Mouse (Mus musculus) regulatory T cell (primary cell): ENCODE data around the gene Tubb2b.

Source experiments
- in situ Hi-C: fragments of 300-600 bp; cut with MboI, MseI; formaldehyde crosslinking; loops from one replicate; pipeline ENCODE4 v1.15.1; 2025; ENCODE audit warnings: high pct_unique_total_duplicates

Tubb2b gene

DNA sequence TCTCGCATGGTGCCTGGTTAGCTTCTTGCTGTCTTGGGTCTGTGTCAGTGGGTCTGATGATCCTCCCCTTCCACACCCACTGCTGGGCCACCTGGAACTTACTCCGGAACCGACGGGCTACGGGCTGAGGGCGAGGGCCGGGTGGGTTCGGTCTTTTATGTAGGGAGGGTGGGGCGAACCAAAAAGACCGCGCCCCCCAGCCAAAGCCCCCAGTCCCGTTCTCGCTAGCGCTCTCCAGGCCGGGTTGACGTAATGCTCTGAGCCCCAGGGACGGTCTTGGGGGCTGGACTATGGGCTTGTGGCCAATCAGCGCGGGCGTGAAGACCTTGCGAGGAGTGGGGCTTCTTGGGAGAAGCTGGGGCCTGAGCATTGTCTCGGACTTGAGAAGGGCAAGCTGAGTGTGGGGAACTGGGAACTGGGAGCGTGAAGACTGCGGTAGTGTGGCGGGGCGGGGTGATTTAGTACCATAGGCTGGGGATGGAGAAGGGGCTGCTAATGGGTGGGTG is at the start of gene Tubb2b:
Tubb2b (minus strand) TSS at position 241 of the 506 bp plus-strand sequence.
- in situ Hi-C loops = loop anchor here (5.0 to 10.0 kb wide), 2 partner anchors 78 to 1615 kb away; no protein-coding TSS in a partner anchor

DNA sequence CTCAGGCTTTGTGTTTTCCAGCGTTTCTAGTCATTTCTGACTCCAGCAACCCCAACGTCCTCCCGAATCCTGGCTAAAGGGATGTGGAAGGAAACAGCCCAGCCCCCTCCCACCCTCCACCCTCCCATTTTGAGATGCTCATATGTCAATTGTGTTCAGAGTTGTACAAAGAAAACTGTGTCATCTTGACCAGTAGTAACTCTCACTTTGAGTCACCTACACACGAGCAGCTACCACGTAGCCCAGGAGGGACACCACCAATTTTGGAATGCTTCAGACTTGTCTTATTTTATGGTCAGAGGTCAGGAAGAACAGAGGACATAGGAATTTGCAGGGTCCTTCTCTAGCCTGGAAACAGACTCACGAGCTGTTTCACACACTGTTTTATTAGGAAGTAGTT is 43.8 kb upstream of the Tubb2b start:
- in situ Hi-C loops = no loop called here

DNA sequence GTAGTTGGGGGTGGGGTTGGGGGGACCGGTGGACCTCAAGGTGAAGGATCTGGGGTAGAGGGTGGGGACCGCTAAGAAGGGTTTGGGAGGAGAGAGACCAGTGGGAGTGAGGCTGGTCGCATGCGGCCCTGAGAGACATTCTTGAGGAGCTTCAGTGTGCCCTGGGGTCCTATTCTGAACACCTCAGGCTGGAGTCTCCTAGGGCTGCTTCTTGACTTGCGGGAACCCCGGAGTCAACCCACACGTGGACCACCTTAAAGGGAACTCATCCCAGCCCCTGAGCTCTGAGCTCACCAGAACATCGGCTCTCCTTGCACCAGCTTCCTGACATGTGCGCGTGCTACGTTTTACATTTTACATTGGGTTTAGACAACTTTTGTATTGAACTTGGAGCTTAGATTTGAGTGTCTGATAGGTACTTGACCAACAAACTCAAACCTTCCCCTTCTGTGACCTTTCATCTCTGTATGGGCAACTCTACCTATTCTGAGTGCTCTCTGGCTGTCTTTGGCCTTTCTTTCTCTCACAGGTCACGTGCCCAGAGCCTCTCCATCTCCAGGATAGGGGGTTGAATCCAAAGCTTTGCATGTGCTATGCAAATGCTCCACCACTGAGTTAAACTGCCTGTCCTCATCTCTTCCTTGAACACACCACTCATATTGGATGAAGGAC is 33.2 kb upstream of the Tubb2b start:
- in situ Hi-C loops = no loop called here

DNA sequence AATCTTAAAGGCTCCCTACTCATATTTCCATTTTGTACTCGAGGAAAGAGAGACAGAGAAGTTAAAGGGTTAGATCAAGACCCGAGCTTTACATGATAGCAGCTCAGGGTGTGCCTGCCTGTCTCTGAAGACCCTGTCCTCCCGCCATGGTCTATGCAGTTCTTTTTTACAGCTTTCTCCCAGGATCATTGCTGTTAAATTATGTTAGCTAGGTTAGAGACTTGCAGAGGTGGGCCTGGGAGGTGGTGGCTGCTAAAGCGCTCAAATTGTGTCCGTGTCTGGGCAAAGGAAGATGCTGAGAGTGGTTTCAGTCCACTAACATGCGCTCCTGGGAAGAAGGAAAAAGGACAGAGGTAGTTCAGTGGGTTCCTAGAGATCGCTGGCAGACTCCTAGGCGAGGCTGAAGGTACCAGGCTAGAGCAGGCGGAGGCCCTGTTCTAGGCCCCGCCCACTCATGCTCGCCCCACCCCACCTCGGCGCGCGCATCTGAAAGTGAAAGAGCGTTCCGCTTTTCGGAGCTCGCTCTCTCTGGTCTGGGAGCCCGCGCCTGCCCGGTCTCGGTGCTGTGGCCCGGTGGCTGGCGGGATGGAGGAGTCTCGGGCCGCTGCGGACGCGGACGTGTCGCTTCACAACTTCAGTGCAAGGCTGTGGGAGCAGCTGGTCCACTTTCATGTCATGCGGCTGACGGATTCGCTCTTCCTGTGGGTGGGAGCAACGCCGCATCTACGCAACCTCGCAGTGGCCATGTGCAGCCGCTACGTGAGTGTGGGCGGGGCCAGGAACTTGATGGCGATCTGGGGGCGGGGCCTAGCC is 32.4 kb upstream of the Tubb2b start, which contains the start of gene Psmg4:
Psmg4 (plus strand) TSS at position 474 of the 813 bp plus-strand sequence.
- in situ Hi-C loops = no loop called here

DNA sequence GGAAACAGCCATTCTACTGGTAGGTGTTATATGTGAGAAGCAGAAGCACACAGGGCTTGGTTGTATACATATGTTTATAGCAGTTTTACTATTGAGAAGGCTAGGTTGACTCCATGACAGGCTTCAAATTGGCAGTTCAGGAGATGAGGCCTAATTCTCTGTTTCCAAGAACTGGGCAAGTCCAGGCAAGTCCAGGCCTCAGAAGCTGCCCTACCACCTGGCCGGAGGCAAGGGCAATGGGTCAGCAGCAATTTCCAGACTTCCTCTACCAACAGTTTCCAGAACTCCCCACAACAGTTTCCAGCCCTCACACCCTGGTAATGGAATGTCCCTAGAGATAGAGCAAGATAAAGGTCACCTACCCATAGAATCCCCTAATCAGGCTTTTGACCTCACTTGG is 29.7 kb upstream of the Tubb2b start:
- in situ Hi-C loops = loop anchor here (5.0 kb wide), 2 partner anchors 113 to 203 kb away; no protein-coding TSS in a partner anchor

DNA sequence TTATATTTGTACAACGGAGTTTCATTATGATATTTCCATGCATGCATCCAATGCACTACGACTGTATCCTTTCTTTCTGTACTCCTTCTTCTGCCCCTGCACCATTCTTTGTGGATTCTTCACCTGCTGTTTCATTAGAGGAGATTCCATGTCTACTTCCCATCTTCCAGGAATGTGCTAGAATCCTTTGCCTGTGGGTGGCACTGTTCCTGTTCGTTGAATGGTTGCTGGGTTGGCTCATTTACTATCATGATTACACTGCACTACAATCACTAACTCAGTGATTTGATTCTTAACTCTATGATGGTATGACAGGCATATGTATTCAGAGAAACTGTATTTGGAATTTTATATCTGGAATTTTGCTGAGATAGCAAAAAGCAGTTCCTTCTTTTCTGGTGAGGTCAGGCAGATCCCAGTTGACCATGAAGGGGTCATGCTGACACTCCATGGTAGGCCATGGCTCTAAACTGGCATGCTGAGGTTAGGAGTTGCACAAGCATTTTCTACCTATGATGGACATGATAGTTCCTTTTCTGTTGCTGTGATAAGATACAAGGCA is 27.4 kb upstream of the Tubb2b start:
- in situ Hi-C loops = loop anchor here (5.0 kb wide), 2 partner anchors 110 to 200 kb away; no protein-coding TSS in a partner anchor

DNA sequence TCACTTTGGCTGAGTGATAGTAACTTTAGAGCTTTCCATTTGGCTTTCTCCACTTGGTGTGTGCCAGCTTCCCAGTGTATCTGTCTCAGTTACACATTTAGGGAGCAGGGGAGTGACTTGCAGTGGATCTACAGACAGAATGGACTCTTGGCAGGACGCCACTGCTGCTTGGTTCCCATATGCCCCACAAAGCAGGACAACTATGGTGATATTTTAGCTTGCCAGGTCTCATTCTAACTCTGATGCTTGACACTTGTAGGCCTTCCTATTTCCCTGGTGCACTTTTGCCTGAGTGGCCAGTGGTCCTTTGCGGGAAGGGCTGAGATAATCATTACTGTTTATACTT is 26.5 kb upstream of the Tubb2b start:
- in situ Hi-C loops = loop anchor here (5.0 kb wide), 2 partner anchors 110 to 200 kb away; no protein-coding TSS in a partner anchor

DNA sequence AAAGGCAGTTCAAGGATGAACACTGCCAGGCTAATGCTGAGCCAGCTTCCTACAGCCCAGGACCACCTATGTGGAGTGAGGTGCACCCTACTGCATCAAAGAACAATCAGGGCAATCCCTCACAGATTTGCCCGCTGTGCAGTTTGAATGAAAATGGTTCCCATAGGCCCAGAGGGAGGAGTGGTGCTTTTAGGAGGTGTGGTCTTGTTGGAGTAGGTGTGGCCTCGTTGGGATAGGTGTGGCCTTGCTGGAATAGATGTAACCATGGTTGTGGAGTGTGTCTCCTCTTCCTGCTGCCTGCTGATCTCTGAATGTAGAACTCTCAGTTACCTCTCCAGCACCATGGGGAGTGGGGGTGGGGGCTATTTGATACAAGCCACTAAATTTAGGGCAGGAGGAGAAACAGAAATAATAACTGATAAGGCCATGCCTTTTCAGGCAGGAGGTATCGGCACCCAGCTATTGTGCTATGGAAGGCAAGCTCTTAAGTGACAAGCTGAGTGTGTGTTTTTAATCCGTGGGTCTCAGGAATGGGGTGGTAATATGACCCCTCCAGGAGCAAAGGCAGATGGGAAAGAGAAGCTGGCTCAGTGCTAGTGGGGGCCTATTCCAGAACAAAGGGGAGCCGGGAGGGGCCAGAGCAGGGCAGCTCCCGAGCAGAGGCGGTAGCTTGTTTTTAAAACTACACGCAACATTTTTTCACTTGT is 26.0 kb upstream of the Tubb2b start:
- in situ Hi-C loops = loop anchor here (5.0 kb wide), 2 partner anchors 109 to 199 kb away; no protein-coding TSS in a partner anchor

DNA sequence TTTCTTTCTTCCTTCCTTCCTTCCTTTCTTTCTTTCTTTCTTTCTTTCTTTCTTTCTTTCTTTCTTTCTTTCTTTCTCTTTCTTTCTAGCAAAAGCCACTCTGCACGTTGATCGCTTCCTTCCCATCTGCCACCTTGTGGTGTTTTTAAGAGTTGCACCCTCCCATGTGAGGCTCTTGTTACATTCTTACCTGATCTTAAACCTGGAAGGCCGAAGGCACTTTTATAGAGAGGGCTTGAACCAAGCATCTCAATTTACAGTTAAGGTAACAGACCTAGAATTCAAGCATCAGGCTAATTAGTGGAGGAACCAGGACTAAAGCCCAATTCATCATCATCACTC is 24.6 kb upstream of the Tubb2b start:
- in situ Hi-C loops = loop anchor here (5.0 kb wide), 2 partner anchors 108 to 198 kb away; no protein-coding TSS in a partner anchor

DNA sequence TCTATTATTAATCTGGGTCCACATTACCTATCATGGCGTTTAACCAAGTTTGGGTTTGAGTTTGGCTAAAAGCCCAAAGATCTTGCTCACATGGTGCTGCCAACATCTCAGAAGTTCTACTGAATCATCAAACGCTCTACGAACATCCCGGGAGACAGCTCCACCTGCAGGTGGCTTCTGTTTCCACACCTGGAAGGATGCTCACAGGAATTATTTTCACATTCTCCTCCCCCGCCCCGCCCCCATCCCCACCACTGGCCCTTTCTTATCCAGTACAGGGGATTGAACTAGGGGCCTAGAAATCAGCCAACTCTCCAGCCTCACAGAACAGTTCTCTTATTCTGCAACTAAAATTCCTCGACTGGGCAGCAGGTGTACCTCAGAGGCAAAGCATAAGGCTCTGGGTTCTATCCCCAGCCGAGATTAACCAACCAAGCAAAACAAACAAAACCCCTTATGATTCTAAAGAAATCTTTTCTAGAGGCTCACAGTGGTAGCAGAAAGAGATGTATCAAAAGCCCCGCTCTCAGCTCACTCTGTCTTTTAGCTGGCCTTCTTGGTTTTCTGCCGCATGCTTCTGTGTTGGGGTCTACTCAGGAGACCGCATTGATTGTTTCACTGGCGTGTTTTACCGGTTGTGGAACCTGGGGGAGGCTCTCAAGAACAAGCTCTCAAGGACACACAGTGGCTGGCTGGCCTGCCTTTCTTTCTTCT is 24.1 kb upstream of the Tubb2b start:
- in situ Hi-C loops = no loop called here

DNA sequence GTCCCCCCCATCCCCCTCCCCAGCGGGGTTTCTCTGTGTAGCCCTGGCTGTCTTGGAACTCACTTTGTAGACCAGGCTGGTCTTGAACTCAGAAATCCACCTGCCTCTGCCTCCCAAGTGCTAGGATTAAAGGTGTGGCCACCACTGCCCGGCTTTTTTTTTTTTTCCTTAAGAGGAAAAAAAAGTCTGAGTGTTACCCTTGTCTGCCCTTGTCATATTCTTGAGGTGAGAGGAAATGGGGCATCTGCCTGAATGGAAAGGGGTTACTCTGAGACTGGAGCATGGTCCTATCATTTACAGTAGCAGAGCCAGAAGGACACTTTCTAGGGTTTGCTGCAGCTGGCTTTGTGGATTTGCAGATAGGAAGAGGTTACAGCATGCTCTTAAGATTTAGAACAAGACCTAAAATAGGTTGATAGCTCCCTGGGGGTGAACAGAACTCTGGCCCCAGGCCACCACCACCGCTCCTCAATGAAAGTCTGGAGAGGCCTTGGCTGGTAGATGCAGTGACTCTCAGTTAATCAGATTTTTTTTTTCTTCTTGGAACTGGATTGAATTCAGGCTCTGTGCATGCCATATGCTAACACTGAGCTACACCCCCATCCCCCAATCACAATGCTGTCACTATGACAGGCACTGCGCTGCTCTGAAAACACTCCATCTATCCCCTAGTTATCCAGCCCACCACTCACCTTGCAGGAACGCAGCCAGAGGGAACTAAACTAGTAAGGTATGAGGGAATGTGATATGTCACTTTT is 23.2 kb upstream of the Tubb2b start:
- in situ Hi-C loops = no loop called here

DNA sequence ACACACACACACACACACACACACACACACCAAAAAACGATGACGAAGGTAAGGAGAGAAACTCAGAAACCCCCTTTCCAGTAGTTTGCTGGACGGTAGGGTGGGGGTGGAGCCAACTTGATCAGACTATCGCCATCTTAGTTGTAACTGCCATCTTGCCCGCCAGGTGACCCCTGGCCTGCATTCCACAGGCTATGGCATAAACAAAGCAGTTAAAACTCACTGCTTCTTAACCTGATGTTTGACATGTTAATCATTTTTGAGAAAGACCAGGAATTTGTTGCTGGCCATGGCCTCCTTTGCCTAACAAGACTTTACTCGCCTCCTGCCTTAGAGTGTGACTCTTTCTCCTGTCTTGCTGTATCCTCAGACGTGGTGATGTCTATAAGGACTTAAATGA is 22.4 kb upstream of the Tubb2b start:
- in situ Hi-C loops = no loop called here

DNA sequence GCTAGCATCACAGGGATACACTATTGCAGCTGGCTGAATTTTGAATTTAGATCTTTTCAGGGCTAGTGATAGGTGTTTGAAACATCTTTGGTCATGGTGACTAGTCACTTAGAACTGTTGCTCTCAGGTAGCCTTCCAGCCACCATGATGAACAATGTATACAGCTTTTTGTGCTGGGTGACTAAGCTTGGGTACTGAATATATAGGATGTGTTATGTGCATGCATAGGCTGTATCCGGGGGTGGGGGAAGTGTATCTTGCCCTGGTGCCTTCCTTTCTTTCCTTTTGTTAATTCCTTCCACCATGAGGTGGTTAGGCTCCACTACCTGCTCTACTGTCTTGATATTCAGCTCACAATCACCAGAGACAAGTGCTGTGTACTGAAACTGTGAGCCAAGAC is 21.2 kb upstream of the Tubb2b start:
- in situ Hi-C loops = no loop called here

DNA sequence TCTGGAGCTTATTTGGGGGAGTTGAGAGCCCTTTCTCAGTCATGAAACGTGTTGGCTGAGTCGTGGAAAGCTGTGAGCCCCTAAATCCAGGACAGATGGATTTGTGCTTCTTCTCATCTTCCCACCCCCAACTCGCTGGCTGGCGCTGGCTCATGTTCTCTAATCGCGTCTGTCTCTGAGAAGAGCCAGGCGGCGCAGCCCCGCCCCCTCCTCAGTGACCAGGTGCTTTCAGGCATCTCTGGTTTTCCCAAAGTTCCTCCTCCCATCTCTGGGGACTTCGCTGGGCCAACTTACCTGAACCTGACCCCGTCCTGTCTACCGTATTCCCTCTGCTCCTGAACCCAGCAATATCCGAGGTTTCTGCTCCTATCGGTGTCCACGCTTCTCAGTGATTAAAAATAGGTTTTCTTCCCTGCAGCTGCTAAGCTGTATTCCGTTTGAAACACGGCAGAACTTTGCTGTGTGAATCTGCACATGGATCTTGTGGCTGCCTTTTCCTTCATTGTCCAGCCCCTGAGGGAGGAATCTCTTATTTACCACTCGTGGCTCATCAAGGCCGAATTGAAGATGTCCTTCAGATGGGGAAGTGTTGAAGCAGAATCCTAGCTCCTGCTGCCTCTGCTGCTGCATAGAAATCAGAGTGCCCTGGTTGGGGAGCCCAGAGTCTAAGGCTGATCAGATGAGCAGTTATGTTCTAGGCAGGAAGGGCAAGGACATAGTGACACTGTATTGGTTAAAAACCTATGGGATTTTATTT is 20.2 kb upstream of the Tubb2b start:
- in situ Hi-C loops = no loop called here

DNA sequence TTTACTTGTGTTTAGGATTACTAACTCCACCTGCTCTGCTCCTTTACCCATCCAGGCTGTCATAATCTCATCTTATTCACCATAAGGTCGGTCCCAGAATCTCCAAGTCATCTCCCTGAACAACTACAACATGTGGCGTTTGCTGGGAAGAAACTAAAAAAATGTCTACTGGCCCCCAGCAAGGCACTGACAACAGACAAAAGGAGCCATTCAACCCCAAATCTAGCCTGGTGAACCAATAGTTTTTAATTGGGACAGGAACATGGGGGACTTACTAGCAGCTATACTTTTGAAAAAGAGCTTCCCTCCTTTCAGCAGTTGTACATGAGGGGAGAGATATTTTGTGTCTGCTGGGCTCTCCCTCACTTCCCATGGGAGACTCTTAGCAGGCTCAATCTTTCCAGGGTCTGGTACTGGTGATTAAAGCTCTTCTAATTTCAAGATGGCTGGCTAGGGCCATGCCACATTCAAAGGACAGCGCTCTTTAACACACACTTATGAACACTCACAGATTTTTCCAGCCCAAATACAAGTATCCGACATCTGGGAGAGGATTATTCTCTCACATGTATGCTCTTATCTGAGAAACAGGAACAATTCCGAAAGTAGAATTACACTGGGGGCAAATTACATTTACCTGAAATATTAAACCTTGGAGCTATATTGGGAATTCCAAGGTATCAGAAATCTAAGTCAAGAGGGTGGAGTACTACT is 19.4 kb upstream of the Tubb2b start:
- in situ Hi-C loops = no loop called here

DNA sequence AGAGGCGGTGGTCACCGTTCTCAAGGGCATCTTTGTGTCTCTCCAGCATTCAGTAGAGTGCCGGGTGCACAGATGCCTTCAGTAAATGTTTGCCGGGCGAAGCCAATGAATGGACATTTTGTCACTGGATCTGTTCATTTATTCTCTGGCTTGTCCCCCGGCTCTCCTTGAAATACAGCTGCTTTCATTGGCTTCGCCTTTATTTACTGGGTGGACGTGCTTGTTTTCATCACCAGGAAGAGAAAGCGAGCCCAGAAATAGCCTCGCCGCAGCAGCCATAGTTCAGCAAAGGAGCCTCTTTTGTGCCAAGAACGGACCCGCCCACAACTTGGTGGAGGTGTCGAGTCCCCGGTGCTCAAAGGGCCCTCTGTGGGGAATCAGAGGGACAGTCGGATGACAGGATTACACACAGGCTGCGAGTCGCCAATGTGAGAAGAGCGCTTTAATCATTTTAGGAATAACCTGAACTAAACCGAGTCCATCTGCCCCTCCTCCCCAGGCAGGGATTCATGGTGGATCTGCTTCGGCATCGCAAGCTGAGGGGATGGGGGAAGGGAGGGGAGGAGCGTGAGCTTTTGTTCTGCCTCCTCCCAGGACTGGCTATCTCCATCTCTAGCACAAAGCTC is 18.6 kb upstream of the Tubb2b start:
- in situ Hi-C loops = no loop called here

DNA sequence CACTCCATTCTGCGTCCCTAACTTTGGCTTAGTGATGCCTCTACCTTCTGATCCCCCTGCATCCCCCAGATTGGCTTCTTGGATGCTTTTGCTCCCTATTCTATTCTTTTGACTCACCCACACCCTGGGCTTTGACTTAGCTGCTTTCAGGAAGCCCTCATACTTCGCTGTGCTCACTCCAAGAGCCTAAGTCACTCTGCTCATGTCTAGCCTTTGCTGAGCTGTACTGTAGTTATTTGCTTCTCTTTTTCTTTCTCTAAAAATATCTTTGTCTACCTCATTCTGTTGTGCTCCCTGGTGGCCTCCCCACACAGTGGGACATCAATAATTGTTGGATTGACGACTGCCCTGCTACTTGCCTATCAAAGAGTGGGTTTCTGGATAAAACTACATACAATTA is 17.9 kb upstream of the Tubb2b start:
- in situ Hi-C loops = no loop called here

DNA sequence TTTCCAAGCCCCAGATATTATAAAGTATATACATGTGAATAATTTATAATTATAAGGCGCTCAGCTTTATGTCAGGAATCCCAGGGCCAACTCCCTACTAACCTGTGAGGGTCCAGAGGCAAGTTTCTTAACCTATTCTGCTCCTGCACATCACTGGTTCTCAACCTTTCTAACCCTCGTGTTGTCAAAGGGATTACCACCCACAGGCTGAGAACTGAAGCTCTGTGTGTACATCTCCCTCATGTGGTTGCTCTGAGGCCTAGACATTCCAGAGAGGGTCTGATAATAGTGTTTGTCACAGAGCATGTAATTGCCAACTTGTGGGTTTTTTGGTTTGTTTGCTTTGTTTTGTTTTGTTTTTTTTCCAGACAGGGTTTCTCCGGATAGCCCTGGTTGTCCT is 16.6 kb upstream of the Tubb2b start:
- in situ Hi-C loops = no loop called here
